Mouse (Mus musculus) lung, adult 18-20 months (tissue): ENCODE measurements around the gene Cpvl.

Experiments used
- DNase-seq, 2 experiments: peaks; one replicate each; pipeline ENCODE4 v3.0.0; 2022; ENCODE audit warnings: mixed read lengths in 2 of 2

Cpvl gene

DNA sequence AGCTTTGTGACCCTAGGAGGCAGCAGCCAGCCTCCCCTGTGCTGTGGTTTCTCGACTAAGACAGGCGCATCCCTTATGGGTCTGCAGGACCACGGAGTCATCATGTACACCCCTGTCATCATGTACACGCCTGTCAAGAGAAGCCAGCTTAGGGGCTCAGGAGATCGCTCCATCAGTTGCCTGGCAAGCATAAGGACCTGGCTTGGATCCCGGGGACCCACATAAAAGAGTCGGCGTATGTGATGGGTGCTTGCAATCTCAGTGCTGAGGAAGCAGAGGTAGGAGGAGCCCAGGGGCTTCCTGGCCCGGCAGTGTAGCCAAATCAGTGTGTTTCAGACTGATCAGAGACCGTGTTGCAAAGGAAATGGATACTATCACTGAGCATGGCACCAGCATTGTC lies 9.4 kb downstream of the Cpvl start:
- DNase-seq = no peak

DNA sequence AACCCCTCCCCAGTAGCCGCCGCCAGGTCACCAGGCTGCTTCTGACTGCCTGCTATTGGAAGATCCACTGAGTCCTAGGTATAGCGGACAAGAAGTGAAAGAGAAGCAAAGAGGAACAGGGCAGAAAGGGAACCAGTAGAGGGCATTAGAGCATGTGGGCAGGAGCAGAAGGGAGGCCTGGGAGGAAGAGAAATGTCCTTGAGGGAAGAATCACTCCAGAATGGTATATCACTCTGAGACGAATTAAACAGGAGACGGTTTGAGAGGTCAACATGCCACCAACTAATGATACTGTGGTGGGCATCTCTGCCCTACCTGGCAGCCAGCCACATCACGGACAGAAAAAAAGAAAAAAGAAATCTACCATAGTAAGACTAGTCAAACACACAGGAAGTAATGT lies 9.9 kb downstream of the Cpvl start:
- no peak for DNase-seq

DNA sequence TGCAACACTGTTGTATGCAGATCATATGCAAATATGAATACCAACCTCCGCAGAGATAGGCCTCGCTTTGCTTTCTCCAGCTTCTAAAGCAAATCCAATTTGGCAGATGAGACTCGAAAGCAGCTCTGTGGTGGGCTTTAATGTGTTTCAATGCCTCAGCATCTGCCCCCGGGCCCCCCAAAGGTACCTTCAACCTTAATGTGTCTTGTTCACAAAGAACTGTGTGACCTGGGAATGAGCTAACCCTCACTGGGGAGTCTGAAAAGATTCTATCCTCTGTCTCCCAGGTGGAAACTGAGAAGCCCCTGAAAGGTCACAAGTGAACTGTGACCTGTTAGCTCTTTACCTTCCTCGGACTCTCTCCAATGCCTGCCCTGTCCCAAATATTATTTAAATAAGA lies 11.9 kb downstream of the Cpvl start:
- DNase-seq = no peak

DNA sequence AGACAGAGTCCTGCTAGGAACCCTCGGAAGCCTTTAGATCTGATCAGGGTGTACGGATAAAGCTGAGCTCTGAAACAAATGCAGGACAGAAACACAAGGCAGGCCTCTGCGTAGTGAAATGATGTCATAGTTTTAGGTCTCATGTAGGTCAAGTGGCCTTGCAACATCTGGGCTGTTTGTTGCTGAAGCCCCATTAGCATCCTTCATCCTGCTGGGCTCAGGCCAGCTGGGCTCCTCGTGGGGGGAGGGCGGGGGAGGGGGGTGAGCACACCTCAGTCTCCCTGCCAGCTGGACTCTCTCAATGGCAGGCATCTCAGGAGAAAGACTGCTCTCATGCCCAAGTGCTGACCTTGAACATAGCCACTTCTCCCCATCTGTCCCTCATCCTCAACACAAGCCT lies 12.6 kb downstream of the Cpvl start:
- no peak for DNase-seq

DNA sequence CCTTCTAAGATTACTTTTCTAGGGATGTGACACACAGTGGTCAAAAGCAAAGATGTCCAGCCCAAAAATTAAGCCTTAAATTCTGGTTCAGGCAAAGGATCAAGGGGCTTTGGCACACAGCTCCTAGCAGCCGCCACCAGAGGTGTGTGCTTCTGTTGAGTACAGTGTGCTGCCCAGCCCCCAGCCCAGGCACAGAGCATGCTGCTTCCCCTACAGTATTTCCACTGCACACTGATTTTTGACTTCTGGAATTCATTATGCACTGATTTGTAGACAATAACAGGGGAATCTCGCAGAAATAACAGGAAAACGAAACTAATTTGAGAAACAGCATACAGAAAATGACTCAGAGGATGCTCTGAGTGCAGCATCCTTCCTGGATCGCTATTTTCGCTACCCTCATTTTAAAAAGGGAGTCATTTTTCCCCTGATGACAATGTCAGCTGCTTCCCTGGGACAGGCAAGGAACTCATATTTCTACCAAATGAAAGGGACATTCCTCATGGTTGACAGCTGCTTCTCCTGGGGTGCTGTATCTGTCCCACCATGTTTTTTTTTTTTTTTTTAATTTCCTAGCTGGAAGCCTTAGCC lies 14.5 kb downstream of the Cpvl start:
- DNase-seq = no peak

DNA sequence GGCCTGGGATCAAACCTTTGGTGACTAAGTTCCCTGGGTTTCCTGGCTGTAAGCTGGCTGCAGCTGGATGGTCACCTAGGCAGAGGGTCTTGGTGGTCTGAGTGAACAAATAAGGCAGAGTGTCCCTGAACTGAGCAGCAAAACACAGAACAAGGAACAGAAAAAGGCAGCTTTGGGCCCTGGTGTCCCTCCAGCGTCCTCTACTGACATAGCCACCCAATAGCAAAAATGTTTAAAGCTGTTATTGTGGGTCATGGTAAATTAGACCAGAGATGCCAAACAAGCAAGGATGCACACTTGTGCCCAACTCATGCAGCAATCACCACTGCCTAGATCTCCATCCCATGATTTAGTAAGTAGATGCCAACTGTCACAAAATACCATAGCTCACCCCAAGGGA lies 16.5 kb downstream of the Cpvl start:
- no peak for DNase-seq

DNA sequence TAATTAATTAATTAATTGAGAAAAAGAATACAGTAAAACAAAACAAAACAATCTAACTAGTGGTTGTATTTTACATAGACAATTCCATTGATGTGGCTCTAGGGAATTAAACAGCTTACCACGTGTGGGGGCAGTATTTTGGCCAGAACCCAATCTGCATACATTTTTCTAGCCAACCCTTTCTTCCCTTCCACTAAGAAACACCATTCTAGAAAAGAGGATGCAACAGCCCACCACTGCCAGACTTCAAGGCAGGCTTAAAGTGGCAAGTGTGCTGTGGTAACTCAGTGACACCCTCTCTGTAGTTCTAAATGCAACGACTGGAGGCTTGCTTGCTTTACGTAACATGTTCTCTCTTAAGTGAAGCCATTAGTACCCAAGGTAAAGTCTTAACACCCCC lies 18.6 kb downstream of the Cpvl start:
- no peak for DNase-seq

DNA sequence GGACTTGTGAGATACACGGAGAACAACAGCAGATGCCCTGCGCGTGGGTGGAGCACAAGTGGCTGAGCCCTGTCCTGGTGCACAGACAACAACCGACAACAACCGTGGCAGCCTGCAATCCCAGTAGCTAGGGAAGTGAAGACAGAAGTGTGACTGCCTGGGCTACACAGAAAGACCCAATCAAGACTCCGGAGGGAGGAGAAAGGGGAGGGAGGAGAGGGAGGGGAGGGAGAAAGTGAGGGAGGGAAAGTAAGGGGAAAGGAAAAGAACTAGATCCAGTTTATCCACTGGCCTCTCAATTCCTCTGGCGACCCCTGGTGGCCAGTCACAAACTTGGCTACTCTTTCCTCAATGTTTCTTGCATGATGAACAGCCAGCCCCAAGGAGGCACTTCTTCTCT lies 20.1 kb downstream of the Cpvl start:
- peak; percentile 81 to 85 for DNase-seq

DNA sequence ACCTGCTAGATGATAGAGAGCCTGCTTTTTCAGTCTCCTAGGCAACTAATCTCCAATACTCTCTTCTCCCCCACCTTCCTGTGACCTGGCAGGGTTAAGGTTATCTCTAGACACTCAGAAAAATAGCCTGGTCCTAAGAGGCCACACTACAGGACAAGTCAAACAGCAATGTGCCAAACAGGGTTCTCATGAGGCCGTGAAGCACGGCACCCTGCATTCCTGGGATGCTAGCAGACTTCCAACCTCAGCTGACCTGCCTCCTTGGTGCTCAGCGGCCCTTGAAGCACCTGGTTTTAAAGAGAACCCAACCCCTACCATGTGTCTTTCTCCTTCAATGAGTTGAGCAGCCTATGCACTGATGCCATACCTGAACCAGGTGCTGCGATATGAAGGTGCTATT lies 22.0 kb downstream of the Cpvl start:
- DNase-seq = peak; percentile 82 to 86

DNA sequence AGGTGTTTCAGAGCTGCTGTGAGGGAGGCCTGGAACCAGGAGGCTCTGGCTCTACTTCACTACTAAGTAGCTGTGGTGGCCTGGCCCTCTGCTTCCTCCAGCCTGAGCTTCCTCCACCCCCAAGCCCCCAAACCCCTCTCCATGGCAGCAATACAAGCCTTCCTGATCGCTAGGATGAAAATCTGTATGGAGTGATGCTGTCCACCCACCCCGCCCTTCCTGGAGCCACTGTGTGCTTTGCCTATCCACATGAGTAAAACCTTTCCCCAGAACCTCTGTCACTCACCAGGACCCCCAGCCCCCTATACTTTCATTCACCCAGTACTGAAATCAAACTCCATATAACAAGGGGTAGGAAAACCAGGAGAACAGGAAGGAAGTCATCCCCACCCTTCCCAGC lies 22.6 kb downstream of the Cpvl start:
- DNase-seq = no peak

DNA sequence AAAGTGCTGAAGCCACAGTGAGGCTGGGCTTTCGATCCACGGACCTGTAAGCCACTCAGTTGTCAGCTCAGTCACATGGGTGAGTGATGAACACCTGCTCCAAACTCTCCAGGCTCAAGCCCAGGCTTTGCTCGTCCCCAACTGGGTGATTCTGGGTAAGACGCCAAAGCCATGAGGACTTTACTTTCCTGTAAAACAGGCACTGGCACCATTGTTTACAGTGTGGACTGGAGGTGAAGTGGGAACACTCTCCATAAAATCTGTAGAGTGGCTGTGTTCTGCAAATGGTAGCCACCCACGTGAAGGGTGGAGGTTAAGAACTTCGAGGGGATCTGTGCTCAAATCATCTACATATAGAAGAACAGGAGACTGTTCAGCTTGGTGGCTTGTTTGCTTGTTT lies 23.2 kb downstream of the Cpvl start:
- peak; percentile 32 to 55 for DNase-seq

DNA sequence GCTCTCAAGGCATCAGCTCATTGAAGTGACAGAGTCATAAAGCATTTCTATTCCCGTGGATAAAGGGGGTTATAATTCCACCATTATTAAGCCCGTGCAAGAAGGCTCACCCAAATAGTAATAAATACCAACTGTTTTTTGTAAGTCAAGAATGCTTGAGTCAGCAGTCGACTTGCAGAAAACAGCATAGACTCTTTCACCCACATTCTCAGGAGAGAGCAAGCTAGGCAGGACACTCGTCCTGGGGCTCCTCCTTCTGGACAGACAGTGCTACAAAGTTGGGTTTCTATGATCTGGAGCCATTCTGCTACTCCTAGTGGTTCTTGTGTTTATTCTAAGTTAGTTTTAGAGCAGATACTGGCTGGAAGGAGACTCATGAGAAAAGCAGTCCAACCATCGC lies 24.4 kb downstream of the Cpvl start:
- peak; percentile 69 to 74 for DNase-seq

DNA sequence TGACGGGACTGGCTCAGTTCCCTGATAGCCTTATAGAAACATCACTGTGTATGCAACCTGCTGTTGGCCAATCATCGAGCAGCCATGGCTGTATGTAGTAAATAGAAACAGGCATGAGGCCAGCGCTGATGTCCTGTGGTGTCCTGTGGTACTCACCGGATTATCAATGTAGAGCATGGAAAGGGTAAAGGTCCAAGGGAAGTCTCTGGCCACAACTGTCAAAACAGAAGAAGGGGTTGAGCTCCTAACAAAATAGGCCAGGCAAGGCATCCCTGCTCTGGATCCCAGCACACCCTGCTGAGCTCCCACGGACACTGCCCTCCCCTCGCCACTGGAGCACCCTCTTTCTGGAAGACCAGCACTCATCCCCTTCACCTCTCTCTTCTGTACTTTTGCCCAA lies 25.1 kb downstream of the Cpvl start:
- DNase-seq = no peak

DNA sequence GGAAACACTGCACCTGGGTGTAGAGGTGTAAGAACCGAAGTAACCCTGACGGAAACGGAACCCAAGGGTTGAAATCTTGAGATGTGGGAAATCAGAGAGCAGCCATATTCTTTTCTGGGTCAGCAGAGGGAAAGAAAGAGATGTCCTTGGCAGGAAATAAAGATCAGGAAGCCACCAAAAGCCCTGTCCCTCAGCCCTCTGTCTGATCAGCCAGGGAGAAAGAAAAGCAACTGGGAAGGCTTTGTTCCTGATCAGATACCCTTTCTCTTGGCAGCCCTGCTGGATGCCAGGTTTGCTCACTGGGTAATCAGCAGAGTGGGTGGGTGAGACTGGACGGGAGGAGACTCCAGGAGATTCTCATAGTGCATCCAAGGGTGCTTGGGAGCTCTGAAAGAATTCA lies 27.1 kb downstream of the Cpvl start:
- DNase-seq = no peak

DNA sequence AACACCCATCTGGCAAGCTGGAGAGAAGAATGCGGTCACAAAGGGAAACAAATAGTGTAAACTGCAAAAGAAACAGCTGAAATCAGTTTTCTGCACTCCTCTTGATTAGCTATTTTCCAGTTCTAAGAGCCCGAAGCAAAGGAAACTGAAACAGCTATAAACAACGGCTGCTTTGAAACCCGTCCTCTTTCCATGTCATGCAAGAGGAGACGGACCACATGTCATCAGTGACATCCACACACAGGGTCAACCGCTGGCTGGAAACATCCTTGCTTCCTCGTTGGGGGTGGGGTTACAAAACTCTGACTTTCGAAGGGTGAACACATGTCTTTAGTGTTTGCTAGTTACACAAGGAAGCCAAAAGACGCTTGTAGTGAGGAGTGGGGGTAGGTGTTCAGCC lies 27.6 kb downstream of the Cpvl start:
- peak; percentile 31 to 66 for DNase-seq

DNA sequence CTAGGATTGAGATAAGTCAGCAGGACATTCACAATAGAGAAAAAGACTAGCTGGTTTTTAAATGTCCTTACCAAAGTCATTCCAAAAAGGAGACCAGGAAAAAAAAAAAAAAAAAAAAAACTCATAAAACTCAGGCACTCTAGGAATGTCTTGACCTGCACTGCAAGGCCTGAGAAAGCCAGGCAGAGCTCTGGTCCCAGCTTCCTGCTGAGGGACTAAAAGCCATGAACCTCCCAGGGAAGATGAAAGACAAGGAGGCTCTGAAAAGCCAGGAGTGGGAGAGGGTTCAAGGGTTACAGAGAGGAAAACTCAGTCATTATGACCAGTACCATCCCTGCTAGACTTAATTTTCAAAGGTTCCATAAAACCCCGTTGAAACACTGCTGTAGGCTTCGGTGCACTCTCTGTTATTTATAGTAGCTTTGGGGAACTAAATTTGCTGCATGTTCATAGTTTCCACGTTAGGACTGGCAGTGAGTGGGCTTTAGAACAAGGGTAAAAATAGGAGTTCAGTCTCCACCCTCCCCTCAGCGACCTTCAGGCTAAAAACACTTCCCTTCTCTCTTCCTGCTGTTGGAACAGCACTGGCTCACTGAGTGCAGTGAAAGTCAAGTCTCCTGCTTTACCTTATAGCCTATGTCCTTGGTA lies 30.0 kb downstream of the Cpvl start:
- DNase-seq = no peak

DNA sequence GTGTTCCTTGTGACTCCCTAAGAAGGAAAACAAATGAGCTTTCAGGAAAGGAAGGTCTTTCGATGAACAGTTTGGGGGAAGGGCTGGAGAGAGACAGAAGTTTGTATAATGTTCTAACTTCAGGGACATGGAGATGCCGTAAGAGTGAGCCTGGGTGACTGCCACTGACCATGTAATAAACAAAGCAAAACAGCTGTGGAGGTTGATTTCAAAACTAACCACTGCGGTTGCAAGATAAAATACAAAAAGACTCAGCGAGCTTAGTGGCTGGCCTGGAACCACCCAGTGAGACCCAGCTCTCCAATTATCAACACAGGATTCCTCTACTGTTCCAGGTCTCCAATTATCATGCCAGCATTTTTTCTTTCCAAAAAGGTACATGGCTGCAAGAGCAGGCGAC lies 33.6 kb downstream of the Cpvl start:
- DNase-seq = peak in 1 of 2 experiments; percentile 47

DNA sequence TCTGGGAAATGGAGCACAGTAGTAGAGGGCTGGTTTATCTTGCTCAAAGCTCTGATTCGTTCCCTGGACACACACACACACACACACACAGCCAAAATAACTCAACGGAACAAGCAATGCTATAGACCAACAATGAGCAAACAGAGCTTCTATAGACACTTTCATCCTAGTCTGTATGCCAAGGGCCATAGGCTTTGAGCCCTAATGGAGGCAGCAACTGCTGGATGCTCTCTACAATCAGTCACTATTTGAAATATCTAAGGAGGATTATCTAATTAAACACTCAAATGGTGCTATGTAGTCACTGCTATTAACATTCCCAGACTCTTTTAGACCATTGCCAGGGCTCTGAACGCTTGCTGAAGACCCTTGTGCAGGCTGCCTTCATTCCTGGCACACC lies 34.1 kb downstream of the Cpvl start:
- DNase-seq = no peak

DNA sequence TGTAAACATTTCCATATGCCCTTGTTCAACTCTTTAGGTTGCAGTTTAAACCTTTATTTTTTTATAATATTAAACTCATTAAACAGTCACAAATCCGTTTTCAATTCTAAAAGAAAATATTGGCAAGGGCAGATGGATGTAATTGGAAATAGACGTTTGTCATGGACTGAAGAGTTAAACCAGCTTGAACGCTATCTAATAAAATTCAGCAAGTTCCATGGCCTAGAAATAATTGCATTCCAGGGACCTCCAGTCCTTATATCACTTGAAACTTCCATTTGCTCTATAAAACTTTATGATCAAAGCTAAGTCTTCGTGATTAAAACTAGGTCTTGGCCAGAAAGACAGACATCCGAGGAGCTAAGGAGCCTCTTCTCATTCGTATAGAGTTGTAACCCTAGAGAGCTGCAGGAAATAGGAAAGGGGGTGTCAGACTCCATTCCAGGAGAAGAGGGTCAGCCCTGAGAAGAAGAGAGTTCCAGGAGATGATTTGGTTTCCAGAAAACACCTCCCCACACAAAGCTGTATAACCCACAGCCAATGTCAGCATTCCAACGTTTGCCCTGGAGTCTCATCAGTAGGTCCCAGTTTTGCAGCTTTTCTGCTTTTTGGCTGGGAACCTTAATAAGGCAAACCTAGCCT lies 36.2 kb downstream of the Cpvl start:
- DNase-seq = no peak

DNA sequence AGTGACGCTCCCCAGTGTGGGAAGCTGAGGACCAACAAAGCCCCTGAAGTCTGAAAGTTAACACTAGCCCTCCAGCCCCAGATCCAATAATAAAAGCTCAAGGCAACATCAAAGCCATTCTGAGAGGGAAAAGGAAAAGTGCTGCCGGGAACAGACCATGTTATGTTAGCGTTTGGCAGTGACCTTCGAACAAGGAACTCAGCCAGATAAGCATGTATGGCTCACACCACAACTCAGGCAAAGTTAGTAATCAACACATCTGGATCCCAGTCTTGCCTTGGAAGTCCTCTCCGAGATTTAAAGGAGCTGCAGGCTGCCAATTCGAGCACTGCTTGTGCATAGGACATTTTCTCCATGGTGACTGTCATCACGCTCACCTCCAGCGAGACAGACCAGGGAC lies 38.7 kb downstream of the Cpvl start:
- no peak for DNase-seq

DNA sequence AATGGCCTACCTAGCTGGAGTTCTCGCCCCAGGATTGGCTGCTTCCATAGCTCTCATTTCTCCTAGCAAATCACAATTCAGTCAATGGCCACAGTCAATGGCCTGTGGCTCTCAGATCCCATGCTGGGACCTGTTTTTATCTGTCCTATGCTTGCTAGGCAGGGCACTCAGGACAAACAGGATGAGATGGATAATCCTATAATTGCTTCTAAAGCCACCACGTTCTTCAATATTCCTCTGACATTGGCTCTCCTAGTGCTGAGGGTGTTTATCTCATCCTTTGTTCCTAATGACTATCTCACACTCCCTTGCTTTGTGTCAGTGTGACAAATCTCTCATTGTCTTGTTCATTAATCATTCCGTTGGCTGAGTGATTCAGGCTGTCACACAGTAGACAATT lies 39.5 kb downstream of the Cpvl start:
- DNase-seq = no peak

DNA sequence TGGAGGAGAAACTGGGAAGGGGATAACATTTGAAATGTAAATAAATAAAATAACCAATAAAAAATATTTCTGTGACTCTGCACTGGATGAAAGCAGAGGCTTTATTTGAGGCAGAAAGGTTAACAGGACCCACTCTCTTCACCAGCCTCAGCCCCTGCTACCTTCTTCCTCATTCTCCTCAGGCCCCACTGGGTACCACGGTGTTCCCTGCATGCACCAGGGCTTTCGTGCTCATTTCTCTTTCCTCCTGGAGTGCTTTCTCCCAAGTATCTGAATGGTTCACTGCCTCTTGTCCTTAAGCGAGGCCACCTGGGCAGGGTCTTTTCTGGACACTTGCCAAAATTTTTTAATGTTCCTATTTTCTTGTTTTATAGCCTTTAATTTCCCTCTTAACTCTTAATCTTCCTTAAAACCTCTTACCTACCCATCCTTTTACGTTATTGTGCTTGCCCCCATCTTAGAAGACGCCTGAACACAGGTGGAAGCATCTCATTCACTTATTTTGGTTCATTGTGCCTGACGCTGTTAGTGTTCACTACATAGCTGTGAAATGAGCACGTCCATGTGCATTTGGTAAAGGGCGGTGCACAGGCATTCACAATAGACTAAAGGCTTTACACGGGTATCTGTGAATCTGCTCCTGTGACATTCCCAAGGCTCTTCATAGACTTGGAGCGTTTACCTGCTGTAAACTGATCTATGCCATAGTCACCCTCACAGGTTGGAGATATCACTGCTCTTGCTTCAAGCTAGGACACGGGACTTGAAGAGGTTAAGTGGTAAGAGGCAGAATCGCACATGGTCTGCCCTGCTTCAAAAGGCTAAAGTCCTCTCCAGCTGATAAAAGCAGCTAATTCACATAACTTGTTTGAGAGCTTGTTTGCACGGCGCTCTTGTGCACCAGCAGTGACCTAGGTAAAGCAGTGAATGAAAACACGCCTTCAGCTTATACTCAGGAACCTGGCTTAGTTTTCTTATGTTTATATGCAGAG lies 41.0 kb downstream of the Cpvl start:
- DNase-seq = peak; percentile 35 to 65

DNA sequence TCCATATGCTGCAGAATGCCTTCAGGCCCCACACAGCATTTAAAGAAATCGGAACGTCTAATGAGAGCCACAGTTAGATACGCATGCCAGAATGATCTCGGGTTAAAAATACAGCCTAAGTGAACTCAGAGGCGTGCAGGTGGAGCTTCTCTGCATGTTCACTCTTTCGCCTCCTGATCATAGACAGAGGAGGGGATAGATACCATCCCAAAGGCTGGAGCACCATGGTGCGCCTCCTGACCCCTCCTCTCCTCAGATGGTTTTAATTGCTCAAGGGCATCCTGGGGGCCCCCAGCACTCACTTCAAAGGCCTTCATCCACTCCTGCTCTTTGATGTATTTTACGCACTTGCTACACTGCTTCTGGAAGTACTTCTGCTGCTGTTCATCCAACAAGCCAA lies 46.9 kb downstream of the Cpvl start:
- no peak for DNase-seq

DNA sequence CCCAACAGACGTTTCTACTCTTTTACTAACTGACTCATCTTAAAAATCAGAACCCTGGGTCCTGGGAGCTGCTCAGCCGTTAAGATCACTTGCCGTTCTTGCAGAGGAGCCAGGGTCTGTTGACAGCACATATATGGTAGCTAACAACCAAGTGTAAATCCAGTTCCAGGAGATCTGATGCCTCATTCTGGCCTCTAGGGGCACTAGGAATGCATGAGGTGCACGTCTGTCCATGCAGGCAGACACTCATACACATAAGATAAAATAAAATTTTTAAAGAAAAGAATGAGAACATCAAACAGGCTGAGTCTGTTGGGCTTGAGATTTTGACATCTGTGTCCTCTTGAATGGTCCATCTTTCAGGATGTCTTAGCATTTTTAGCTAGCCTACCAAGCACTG lies 48.6 kb downstream of the Cpvl start:
- no peak for DNase-seq
